Mouse (Mus musculus): Measurements from ENCODE around the gene Kcnab3. TPM values are rescaled to one million over a fixed set of nuclear protein-coding genes. Genes with fewer than 3 reads are reported as not detected.

The Kcnab3 gene
- polyA plus RNA-seq, 1 experiment from 2014 or later, result 0.70 TPM

- 1% methylated on average over 45 of the region's 45 CpGs for WGBS (ENCODE audit: insufficient replicate concordance)
- no peak for ATAC-seq (replicated peaks; ENCODE audit: insufficient number of reproducible peaks, low FRiP score, low TSS enrichment)
- Histone ChIP-seq H3K27ac (ENCODE audit: low read depth, low read length) (no peak overlapping the region), H3K4me3 (ENCODE audit: low read depth, low read length) (peak overlapping the region; percentile 49), H3K9me3 (replicated peaks; ENCODE audit: control insufficient read depth, low read length) (no peaks in the 10 kb centered on the region), H3K36me3 (ENCODE audit: control insufficient read depth, insufficient read depth, low read length) (no peaks in the 10 kb centered on the region), H3K4me1 (ENCODE audit: control insufficient read depth, insufficient read depth, low read length) (peaks cover 37% of the 10 kb centered on the region), H3K27me3 (ENCODE audit: control insufficient read depth, insufficient read depth, low read length) (peaks cover 33% of the 10 kb centered on the region), H3K4me2 (peak overlapping the region; percentile 93), H3K9ac (ENCODE audit: low read depth, low read length) (peak overlapping the region; percentile 75)
These were observed 524 bp downstream of the Kcnab3 start for GRCm38 (mm10) chr11:69326408-69327156.

- Histone ChIP-seq H3K4me3 (ENCODE audit: low read depth, low read length) (peak overlapping the region; percentile 49), H3K4me1 (ENCODE audit: control insufficient read depth, insufficient read depth, low read length) (peaks cover 34% of the 10 kb centered on the region), H3K27me3 (ENCODE audit: control insufficient read depth, insufficient read depth, low read length) (peaks cover 33% of the 10 kb centered on the region), H3K36me3 (ENCODE audit: control insufficient read depth, insufficient read depth, low read length) (no peaks in the 10 kb centered on the region), H3K9me3 (replicated peaks; ENCODE audit: control insufficient read depth, low read length) (no peaks in the 10 kb centered on the region), H3K9ac (ENCODE audit: low read depth, low read length) (no peak overlapping the region), H3K27ac (ENCODE audit: low read depth, low read length) (no peak overlapping the region), H3K4me2 (peak overlapping the region; percentile 93)
- ATAC-seq (replicated peaks; ENCODE audit: insufficient number of reproducible peaks, low FRiP score, low TSS enrichment), result no peak
- 14% methylated on average over 9 of the region's 9 CpGs for WGBS (ENCODE audit: insufficient replicate concordance)
These were observed 1.0 kb downstream of the Kcnab3 start for GRCm38 (mm10) chr11:69327157-69327442.

- Histone ChIP-seq H3K4me2 (no peak overlapping the region; the same call in 1 of the 2 replicates), H3K4me3 (ENCODE audit: low read depth, low read length) (no peak overlapping the region), H3K27ac (ENCODE audit: low read depth, low read length) (no peak overlapping the region), H3K9ac (ENCODE audit: low read depth, low read length) (no peak overlapping the region), H3K4me1 (ENCODE audit: control insufficient read depth, insufficient read depth, low read length) (peaks cover 32% of the 10 kb centered on the region), H3K9me3 (replicated peaks; ENCODE audit: control insufficient read depth, low read length) (no peaks in the 10 kb centered on the region), H3K27me3 (ENCODE audit: control insufficient read depth, insufficient read depth, low read length) (peaks cover 33% of the 10 kb centered on the region), H3K36me3 (ENCODE audit: control insufficient read depth, insufficient read depth, low read length) (no peaks in the 10 kb centered on the region)
- WGBS (ENCODE audit: insufficient replicate concordance), result 43% methylated on average over 6 of the region's 6 CpGs
- no peak for ATAC-seq (replicated peaks; ENCODE audit: insufficient number of reproducible peaks, low FRiP score, low TSS enrichment)
These were observed 1.6 kb downstream of the Kcnab3 start for GRCm38 (mm10) chr11:69327648-69328047.

GRCm38 (mm10) chr11:69328517-69328916 is 2.5 kb downstream of the Kcnab3 start:
- no peak for ATAC-seq (replicated peaks; ENCODE audit: insufficient number of reproducible peaks, low FRiP score, low TSS enrichment)
- Histone ChIP-seq H3K27me3 (ENCODE audit: control insufficient read depth, insufficient read depth, low read length) (peaks cover 33% of the 10 kb centered on the region), H3K4me1 (ENCODE audit: control insufficient read depth, insufficient read depth, low read length) (peaks cover 30% of the 10 kb centered on the region)

GRCm38 (mm10) chr11:69331152-69331551 is 5.1 kb downstream of the Kcnab3 start:
- H3K9me3 ChIP-seq (replicated peaks; ENCODE audit: control insufficient read depth, low read length), result no peaks in the 10 kb centered on the region
- peak overlapping the region; percentile 76; the same call in 1 of the 2 replicates for H3K9ac ChIP-seq (ENCODE audit: low read depth, low read length)
- no peak overlapping the region for H3K4me2 ChIP-seq
- peaks cover 33% of the 10 kb centered on the region for H3K27me3 ChIP-seq (ENCODE audit: control insufficient read depth, insufficient read depth, low read length)
- H3K4me3 ChIP-seq (ENCODE audit: low read depth, low read length), result peak overlapping the region; percentile 57; the same call in 1 of the 2 replicates
- no peak for ATAC-seq (replicated peaks; ENCODE audit: insufficient number of reproducible peaks, low FRiP score, low TSS enrichment)
- no peak overlapping the region for H3K27ac ChIP-seq (ENCODE audit: low read depth, low read length)
- peaks cover 20% of the 10 kb centered on the region for H3K4me1 ChIP-seq (ENCODE audit: control insufficient read depth, insufficient read depth, low read length)
- 80% methylated on average over 6 of the region's 6 CpGs for WGBS (ENCODE audit: insufficient replicate concordance)
- H3K36me3 ChIP-seq (ENCODE audit: control insufficient read depth, insufficient read depth, low read length), result no peaks in the 10 kb centered on the region

More at GRCm38 (mm10) chr11:69328517-69328916, 2.5 kb downstream of the Kcnab3 start:
- H3K4me2 ChIP-seq, result no peak overlapping the region
- no peak overlapping the region for H3K4me3 ChIP-seq (ENCODE audit: low read depth, low read length)
- 89% methylated on average over 6 of the region's 6 CpGs for WGBS (ENCODE audit: insufficient replicate concordance)
- no peak overlapping the region for H3K27ac ChIP-seq (ENCODE audit: low read depth, low read length)
- no peaks in the 10 kb centered on the region for H3K9me3 ChIP-seq (replicated peaks; ENCODE audit: control insufficient read depth, low read length)
- H3K9ac ChIP-seq (ENCODE audit: low read depth, low read length), result no peak overlapping the region
- no peaks in the 10 kb centered on the region for H3K36me3 ChIP-seq (ENCODE audit: control insufficient read depth, insufficient read depth, low read length)

- Histone ChIP-seq H3K4me2 (peak overlapping the region; percentile 79), H3K27ac (ENCODE audit: low read depth, low read length) (no peak overlapping the region), H3K9ac (ENCODE audit: low read depth, low read length) (peak overlapping the region; percentile 76), H3K4me3 (ENCODE audit: low read depth, low read length) (peak overlapping the region; percentile 57), H3K9me3 (replicated peaks; ENCODE audit: control insufficient read depth, low read length) (no peaks in the 10 kb centered on the region), H3K4me1 (ENCODE audit: control insufficient read depth, insufficient read depth, low read length) (peaks cover 13% of the 10 kb centered on the region), H3K36me3 (ENCODE audit: control insufficient read depth, insufficient read depth, low read length) (no peaks in the 10 kb centered on the region), H3K27me3 (ENCODE audit: control insufficient read depth, insufficient read depth, low read length) (peaks cover 27% of the 10 kb centered on the region)
- 2% methylated on average over 24 of the region's 24 CpGs for WGBS (ENCODE audit: insufficient replicate concordance)
- no peak; the same call in 1 of the 2 replicates for ATAC-seq (replicated peaks; ENCODE audit: insufficient number of reproducible peaks, low FRiP score, low TSS enrichment)
These were observed 5.9 kb downstream of the Kcnab3 start for GRCm38 (mm10) chr11:69331929-69332405.

GRCm38 (mm10) chr11:69332713-69333253 is 6.7 kb downstream of the Kcnab3 start:
- no peaks in the 10 kb centered on the region for H3K9me3 ChIP-seq (replicated peaks; ENCODE audit: control insufficient read depth, low read length)
- H3K4me1 ChIP-seq (ENCODE audit: control insufficient read depth, insufficient read depth, low read length), result peaks cover 9% of the 10 kb centered on the region; the same call in 1 of the 2 replicates
- H3K36me3 ChIP-seq (ENCODE audit: control insufficient read depth, insufficient read depth, low read length), result no peaks in the 10 kb centered on the region
- 0 out of 2 replicates have a peak overlapping the region, but pooled peaks have one; percentile 57 for H3K4me3 ChIP-seq (ENCODE audit: low read depth, low read length)
- H3K27me3 ChIP-seq (ENCODE audit: control insufficient read depth, insufficient read depth, low read length), result peaks cover 19% of the 10 kb centered on the region; the same call in 1 of the 2 replicates
- 41% methylated on average over 8 of the region's 8 CpGs for WGBS (ENCODE audit: insufficient replicate concordance)
- ATAC-seq (replicated peaks; ENCODE audit: insufficient number of reproducible peaks, low FRiP score, low TSS enrichment), result no peak
- H3K4me2 ChIP-seq, result peak overlapping the region; percentile 79
- H3K27ac ChIP-seq (ENCODE audit: low read depth, low read length), result no peak overlapping the region
- peak overlapping the region; percentile 76; the same call in 1 of the 2 replicates for H3K9ac ChIP-seq (ENCODE audit: low read depth, low read length)

- Histone ChIP-seq H3K4me2 (no peak overlapping the region), H3K9ac (ENCODE audit: low read depth, low read length) (no peak overlapping the region), H3K4me1 (ENCODE audit: control insufficient read depth, insufficient read depth, low read length) (peaks cover 9% of the 10 kb centered on the region; the same call in 1 of the 2 replicates), H3K4me3 (ENCODE audit: low read depth, low read length) (no peak overlapping the region), H3K36me3 (ENCODE audit: control insufficient read depth, insufficient read depth, low read length) (no peaks in the 10 kb centered on the region), H3K27me3 (ENCODE audit: control insufficient read depth, insufficient read depth, low read length) (peaks cover 15% of the 10 kb centered on the region; the same call in 1 of the 2 replicates), H3K27ac (ENCODE audit: low read depth, low read length) (no peak overlapping the region), H3K9me3 (replicated peaks; ENCODE audit: control insufficient read depth, low read length) (no peaks in the 10 kb centered on the region)
- ATAC-seq (replicated peaks; ENCODE audit: insufficient number of reproducible peaks, low FRiP score, low TSS enrichment), result no peak
- 53% methylated on average over 3 of the region's 3 CpGs for WGBS (ENCODE audit: insufficient replicate concordance)
These were observed 7.9 kb downstream of the Kcnab3 start for GRCm38 (mm10) chr11:69333922-69334321.
